Mouse (Mus musculus) midbrain, embryonic 16.5 days (tissue): ENCODE results near the gene F11. TPM values are rescaled to one million over a fixed set of nuclear protein-coding genes. Genes with fewer than 3 reads are reported as not detected.

Source experiments
- ATAC-seq: fragments of 200-750 bp; cut with Nextera tagmentation; 2 replicates; pipeline ENCODE4 v1.8.0; 2017; ENCODE audit warnings: moderate TSS enrichment
- H3K27ac ChIP-seq: fragments of 300-500 bp; sonication (generic); 2 replicates; pipeline ENCODE4 v1.5.1; 2014; ENCODE audit warnings: mild to moderate bottlenecking, low read length, mixed read lengths
- H3K27me3 ChIP-seq: fragments of 300-500 bp; sonication (generic); 2 replicates; pipeline ENCODE4 v1.6.1; 2014; ENCODE audit warnings: low read depth, low read length, mixed read lengths; ENCODE audit not compliant: control insufficient read depth, insufficient read depth
- H3K36me3 ChIP-seq: fragments of 300-500 bp; sonication (generic); 2 replicates; pipeline ENCODE4 v1.6.1; 2014; ENCODE audit warnings: mild to moderate bottlenecking, low read length, moderate library complexity, mixed read lengths; ENCODE audit not compliant: control insufficient read depth, insufficient read depth
- H3K4me1 ChIP-seq: fragments of 300-500 bp; sonication (generic); 2 replicates; pipeline ENCODE4 v1.6.1; 2014; ENCODE audit warnings: mild to moderate bottlenecking, low read length, mixed read lengths; ENCODE audit not compliant: control insufficient read depth, insufficient read depth
- H3K4me2 ChIP-seq: fragments of 300-500 bp; sonication (generic); 2 replicates; pipeline ENCODE4 v1.6.1; 2014; ENCODE audit warnings: mild to moderate bottlenecking, low read length, mixed read lengths
- H3K4me3 ChIP-seq: fragments of 300-500 bp; sonication (generic); 2 replicates; pipeline ENCODE4 v1.5.1; 2014; ENCODE audit warnings: low read depth, mild to moderate bottlenecking, low read length, moderate library complexity, mixed read lengths
- H3K9ac ChIP-seq: fragments of 300-500 bp; sonication (generic); 2 replicates; pipeline ENCODE4 v1.6.1; 2014; ENCODE audit warnings: low read depth, low read length, mixed read lengths
- H3K9me3 ChIP-seq: fragments of 300-500 bp; sonication (generic); replicated peaks from 2 replicates; pipeline ENCODE4 v1.6.1; 2014; ENCODE audit warnings: mild to moderate bottlenecking, low read length, mixed read lengths; ENCODE audit not compliant: control insufficient read depth, poor library complexity, severe bottlenecking
- WGBS: fragments of 180-500 bp; shearing (Covaris S2); extraction: QIAGEN DNeasy Blood & Tissue Kit; methylation state at CpG from one replicate; pipeline ENCODE4 v1.1.7; 2014; 5-methylcytosine and 5-hydroxymethylcytosine counted together
- polyA plus RNA-seq: library from polyadenylated mRNA; unstranded; fragments of >200 nt; fragmentation: Nextera tagmentation; extraction: Ambion mirVana; gene quantifications from 2 replicates; pipeline ENCODE4 v1.2.1, GENCODE M21; 2015

The F11 gene
- polyA plus RNA-seq, 1 experiment from 2014 or later = not detected

DNA sequence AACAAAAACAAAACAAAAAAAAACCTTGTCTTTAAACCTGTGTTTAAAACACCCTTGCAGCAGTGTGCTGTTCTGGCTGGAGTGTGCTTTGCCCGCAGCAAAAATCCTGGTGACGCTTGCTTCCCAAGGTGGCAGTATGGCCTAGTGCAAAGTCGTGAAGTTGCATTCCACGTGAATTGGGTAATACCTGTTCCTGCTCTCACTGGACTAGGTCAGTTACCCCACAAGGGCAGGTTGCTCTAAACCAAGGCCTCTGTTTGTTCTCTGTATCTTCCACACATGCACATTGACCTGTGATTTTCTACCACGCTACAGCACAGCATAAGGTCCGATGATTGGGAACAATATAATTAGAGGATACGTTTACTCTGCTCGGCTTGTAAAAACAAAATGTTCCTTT is 19.8 kb upstream of the F11 start:
- 82% methylated on average over 8 of the region's 8 CpGs for WGBS

DNA sequence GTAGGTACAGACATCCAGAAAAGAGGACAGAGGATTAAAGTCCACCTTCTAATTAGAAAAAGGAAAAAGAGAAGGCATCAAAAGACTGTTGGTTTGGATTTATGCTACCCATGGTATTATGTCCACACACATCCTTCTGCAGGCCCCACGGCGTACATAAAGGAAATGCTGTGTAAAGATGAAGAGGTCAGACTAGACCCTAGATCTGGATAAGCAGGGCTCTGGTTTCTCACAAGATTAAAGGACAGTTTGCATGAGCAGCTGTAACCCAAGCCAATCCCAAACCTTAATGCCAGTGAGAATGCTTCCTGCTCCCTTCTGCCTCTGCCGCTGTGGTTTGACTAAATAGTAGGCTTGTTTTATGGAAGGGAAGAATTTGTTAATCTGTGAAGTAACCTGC is 15.6 kb upstream of the F11 start:
- no peak for ATAC-seq
- H3K36me3 ChIP-seq = no peaks in the 10 kb centered on the region
- no peak overlapping the region for H3K27ac ChIP-seq
- no peaks in the 10 kb centered on the region for H3K27me3 ChIP-seq
- no peak overlapping the region for H3K4me3 ChIP-seq
- no peak overlapping the region for H3K4me2 ChIP-seq
- no peaks in the 10 kb centered on the region for H3K4me1 ChIP-seq
- 75% methylated on average over 3 of the region's 3 CpGs for WGBS
- no peaks in the 10 kb centered on the region for H3K9me3 ChIP-seq
- no peak overlapping the region for H3K9ac ChIP-seq

More for the DNA sequence above, 19.8 kb upstream of the F11 start:
- no peak overlapping the region for H3K4me3 ChIP-seq
- no peaks in the 10 kb centered on the region for H3K27me3 ChIP-seq
- no peak overlapping the region for H3K27ac ChIP-seq
- no peak overlapping the region for H3K9ac ChIP-seq
- H3K9me3 ChIP-seq = no peaks in the 10 kb centered on the region
- no peaks in the 10 kb centered on the region for H3K4me1 ChIP-seq
- H3K4me2 ChIP-seq = no peak overlapping the region
- no peak for ATAC-seq
- H3K36me3 ChIP-seq = no peaks in the 10 kb centered on the region

DNA sequence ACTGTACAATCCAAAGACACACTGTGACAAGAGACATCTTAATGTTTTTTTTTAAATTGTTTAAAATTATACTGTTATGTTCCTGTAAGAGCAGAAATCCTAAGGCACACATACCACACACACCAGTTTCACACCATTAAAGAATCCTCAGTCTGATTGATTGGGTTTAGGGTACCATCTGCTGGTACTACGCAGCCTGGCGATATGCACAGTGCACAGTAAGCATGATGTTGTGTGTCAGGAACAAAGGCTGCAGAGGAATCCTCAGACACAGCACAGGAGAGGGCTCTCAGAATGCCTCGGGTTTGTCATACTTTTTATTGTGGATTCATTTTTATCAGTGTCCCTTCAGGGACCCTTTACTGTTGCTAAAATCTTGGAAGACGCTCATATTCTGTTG is 12.5 kb upstream of the F11 start:
- H3K9ac ChIP-seq = no peak overlapping the region
- no peak for ATAC-seq
- no peak overlapping the region for H3K4me2 ChIP-seq
- H3K36me3 ChIP-seq = no peaks in the 10 kb centered on the region
- H3K9me3 ChIP-seq = no peaks in the 10 kb centered on the region
- H3K4me3 ChIP-seq = no peak overlapping the region
- no peaks in the 10 kb centered on the region for H3K27me3 ChIP-seq
- whole genome bisulfite sequencing = 78% methylated on average over 4 of the region's 4 CpGs
- H3K4me1 ChIP-seq = no peaks in the 10 kb centered on the region
- no peak overlapping the region for H3K27ac ChIP-seq

DNA sequence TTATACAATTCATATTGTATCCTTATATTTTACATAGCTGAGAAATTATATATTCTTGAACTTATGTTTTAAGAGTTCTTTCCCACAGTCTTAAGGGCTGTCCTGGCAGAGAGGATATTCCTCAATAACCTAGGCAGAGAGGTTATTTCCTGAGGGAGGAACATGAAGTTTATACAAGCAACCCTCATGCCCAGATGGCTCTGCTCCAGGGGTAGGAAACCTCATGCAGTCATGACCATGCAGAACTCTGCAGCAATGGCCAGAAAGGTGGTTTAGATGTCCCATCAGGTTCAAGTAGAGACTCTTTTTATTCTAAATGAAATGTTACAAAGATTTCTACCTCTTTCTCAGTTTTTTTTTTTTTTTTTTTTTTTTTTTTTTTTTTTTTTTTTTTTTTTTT is 7.2 kb upstream of the F11 start:
- no peak for ATAC-seq
- Histone ChIP-seq H3K4me3 (no peak overlapping the region), H3K9me3 (0 out of 2 replicates have a peak, but pooled peaks cover 2% of the 10 kb centered on the region), H3K27ac (no peak overlapping the region), H3K9ac (no peak overlapping the region), H3K4me2 (no peak overlapping the region), H3K27me3 (no peaks in the 10 kb centered on the region), H3K36me3 (no peaks in the 10 kb centered on the region), H3K4me1 (no peaks in the 10 kb centered on the region)

DNA sequence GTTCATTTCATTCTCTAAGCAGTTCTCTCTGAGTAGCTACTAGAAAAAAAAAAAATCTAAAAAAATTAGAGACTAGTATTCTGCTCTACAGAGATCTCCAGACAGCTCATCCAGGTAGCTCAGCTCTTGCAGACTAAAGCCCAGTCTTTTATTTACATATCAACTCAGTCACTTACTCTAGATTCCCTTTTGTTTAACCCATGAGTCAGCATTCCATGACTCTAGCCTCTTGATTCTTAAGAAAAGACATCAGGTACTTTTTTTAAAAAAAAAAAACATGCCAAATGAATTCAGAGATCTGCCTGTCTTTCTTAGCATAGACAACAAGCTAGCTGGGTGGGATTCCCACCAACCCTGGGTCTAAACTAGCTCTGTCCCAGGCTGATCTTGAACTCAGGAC is 6.7 kb upstream of the F11 start:
- Histone ChIP-seq H3K4me3 (no peak overlapping the region), H3K27me3 (no peaks in the 10 kb centered on the region), H3K4me2 (no peak overlapping the region), H3K36me3 (no peaks in the 10 kb centered on the region), H3K9me3 (0 out of 2 replicates have a peak, but pooled peaks cover 2% of the 10 kb centered on the region), H3K27ac (no peak overlapping the region), H3K4me1 (no peaks in the 10 kb centered on the region), H3K9ac (no peak overlapping the region)
- no peak for ATAC-seq

DNA sequence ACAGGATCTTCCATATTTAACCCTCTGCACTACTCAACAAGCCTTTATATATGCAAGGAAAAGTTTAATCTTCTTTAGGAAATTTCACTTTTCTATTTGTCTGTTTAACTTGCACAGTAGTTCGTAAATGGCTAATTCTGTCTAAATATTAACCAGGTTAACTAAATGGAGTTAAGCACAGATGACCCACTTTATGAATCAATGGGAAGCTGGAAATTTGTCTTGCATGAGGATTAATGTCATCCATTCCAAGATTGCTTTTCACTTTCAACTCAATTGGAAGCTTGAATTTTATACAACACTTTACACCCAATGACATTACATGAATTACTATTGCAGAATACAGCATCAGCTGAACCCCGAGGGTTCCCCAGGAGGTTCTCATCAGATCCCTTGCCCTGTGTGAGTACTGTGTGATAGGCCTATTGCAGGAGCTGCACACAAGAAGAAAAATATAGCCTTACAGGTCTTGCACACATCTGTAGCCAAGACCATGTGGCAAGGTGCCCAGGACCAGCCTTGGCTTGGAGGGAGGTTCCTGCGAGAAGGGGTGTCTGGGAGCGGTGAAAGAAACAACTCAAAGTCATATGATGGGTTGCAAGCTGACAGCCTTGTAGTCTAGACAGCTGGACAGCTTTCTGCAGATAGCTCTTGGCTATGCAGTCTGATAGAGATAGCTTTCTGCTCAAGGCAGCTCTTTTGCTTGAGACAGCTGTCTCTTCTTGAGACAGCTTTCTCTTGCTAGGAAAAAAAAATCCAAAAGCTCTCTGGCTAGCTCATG is 6.0 kb upstream of the F11 start:
- WGBS = 89% methylated on average over 4 of the region's 4 CpGs
- Histone ChIP-seq H3K36me3 (no peaks in the 10 kb centered on the region), H3K9ac (no peak overlapping the region), H3K4me1 (no peaks in the 10 kb centered on the region), H3K4me2 (no peak overlapping the region), H3K9me3 (0 out of 2 replicates have a peak, but pooled peaks cover 2% of the 10 kb centered on the region), H3K27ac (no peak overlapping the region), H3K4me3 (no peak overlapping the region), H3K27me3 (no peaks in the 10 kb centered on the region)
- ATAC-seq = no peak

DNA sequence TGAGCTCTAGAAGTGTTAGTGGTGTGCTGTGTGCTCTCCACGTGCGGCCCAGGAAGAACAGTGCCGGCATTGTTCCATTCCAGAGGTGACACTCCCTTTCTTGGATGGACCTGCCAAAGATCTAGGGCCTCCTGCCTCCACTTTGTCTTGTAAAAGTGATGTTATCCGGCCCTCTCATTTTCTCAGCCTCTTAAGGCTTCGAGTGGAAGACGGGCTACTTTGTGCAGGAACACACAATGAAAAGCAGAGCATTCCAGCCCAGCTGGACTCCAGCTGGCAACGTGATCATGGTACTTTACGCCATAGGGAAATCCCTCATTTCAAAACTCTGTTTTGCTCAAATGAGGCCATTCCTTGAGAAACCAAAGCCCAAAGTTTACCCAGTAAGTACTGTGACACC is 5.2 kb upstream of the F11 start:
- H3K4me1 ChIP-seq = no peaks in the 10 kb centered on the region

DNA sequence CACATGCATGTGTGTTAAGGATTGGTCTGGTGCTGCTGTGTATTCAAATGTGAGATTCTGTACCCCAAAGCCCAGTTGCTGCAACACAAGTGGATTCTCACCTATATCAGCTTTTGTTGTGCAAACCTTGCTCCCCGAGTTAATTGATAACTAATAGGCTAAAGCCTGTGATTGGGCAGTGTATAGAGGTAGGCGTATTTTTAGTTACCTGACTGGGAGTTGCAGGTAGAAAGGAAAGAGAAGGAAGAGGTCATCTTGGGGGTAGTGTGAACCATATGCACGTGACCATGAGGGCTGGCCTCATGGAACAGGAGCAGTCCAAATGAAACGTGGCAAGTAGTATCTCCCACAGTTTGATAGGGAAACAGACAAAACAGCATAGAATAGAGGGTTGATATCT is 3.1 kb upstream of the F11 start:
- Histone ChIP-seq H3K36me3 (no peaks in the 10 kb centered on the region), H3K9ac (no peak overlapping the region), H3K27me3 (no peaks in the 10 kb centered on the region), H3K27ac (no peak overlapping the region), H3K9me3 (0 out of 2 replicates have a peak, but pooled peaks cover 2% of the 10 kb centered on the region), H3K4me2 (no peak overlapping the region), H3K4me1 (no peaks in the 10 kb centered on the region), H3K4me3 (no peak overlapping the region)
- 86% methylated on average over 4 of the region's 4 CpGs for WGBS
- ATAC-seq = no peak

More for the DNA sequence above, 5.2 kb upstream of the F11 start:
- Histone ChIP-seq H3K9ac (no peak overlapping the region), H3K27ac (no peak overlapping the region), H3K4me3 (no peak overlapping the region), H3K27me3 (no peaks in the 10 kb centered on the region), H3K9me3 (0 out of 2 replicates have a peak, but pooled peaks cover 2% of the 10 kb centered on the region), H3K4me2 (no peak overlapping the region), H3K36me3 (no peaks in the 10 kb centered on the region)
- no peak for ATAC-seq
- WGBS = 44% methylated on average over 8 of the region's 8 CpGs

DNA sequence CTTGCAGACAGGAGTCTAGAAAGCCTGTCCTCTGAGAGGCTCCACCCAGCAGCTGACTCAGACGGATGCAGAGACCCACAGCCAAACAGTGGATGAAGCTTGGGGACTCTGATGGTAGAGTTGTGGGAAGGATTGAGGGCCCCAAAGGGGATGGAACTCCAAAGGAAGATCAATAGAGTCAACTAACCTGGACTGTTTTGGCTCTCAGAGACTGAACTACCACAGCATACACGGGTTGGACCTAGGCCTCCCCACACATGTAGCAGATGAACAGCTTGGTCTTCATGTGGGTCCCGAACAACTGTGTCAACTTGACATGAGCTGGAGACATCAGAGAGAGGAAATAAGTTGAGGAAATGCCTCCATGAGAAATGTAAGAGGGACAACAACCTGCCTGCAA is 1.0 kb upstream of the F11 start:
- Histone ChIP-seq H3K9me3 (0 out of 2 replicates have a peak, but pooled peaks cover 2% of the 10 kb centered on the region), H3K36me3 (no peaks in the 10 kb centered on the region), H3K9ac (no peak overlapping the region), H3K4me2 (no peak overlapping the region), H3K27ac (no peak overlapping the region), H3K4me3 (no peak overlapping the region), H3K27me3 (no peaks in the 10 kb centered on the region), H3K4me1 (no peaks in the 10 kb centered on the region)
- no peak for ATAC-seq
- 82% methylated on average over 3 of the region's 3 CpGs for WGBS
